Mouse (Mus musculus) lung, postnatal 0 days (tissue): ENCODE data around the gene Agpat3. TPM values are rescaled to one million over a fixed set of nuclear protein-coding genes. Genes with fewer than 3 reads are reported as not detected.

Source experiments
- ATAC-seq: fragments of 200-750 bp; cut with Nextera tagmentation; 2 replicates; pipeline ENCODE4 v1.8.0; 2017; ENCODE audit warnings: moderate library complexity
- DNase-seq: peaks from one replicate; pipeline ENCODE4 v3.0.0-alpha.2; 2016; ENCODE audit warnings: low spot score
- H3K27ac ChIP-seq: fragments of 300-500 bp; sonication (generic); 2 replicates; pipeline ENCODE4 v1.5.1; 2014; ENCODE audit warnings: antibody characterized with exemption, mild to moderate bottlenecking, low read length, mixed read lengths
- H3K27me3 ChIP-seq: fragments of 300-500 bp; sonication (generic); replicated peaks from 2 replicates; pipeline ENCODE4 v1.6.1; 2014; ENCODE audit warnings: low read length, mixed read lengths; ENCODE audit not compliant: insufficient read depth
- H3K36me3 ChIP-seq: fragments of 300-500 bp; sonication (generic); 2 replicates; pipeline ENCODE4 v1.6.1; 2014; ENCODE audit warnings: low read length, mixed read lengths; ENCODE audit not compliant: insufficient read depth
- H3K4me1 ChIP-seq: fragments of 300-500 bp; sonication (generic); 2 replicates; pipeline ENCODE4 v1.6.1; 2014; ENCODE audit warnings: antibody characterized with exemption, low read depth, low read length, mixed read lengths; ENCODE audit not compliant: insufficient read depth
- H3K4me2 ChIP-seq: fragments of 300-500 bp; sonication (generic); replicated peaks from 2 replicates; pipeline ENCODE4 v1.6.1; 2014; ENCODE audit warnings: low read depth, mild to moderate bottlenecking, low read length, moderate library complexity, mixed read lengths
- H3K4me3 ChIP-seq: fragments of 300-500 bp; sonication (generic); 2 replicates; pipeline ENCODE4 v1.5.1; 2014; ENCODE audit warnings: low read depth, low read length
- H3K9ac ChIP-seq: fragments of 300-500 bp; sonication (generic); replicated peaks from 2 replicates; pipeline ENCODE4 v1.6.1; 2014; ENCODE audit warnings: low read depth, mild to moderate bottlenecking
- H3K9me3 ChIP-seq: fragments of 300-500 bp; sonication (generic); 2 replicates; pipeline ENCODE4 v1.6.1; 2016; ENCODE audit warnings: low read length, mixed read lengths
- CTCF ChIP-seq: IDR thresholded peaks from 2 replicates; pipeline ENCODE4 v1.5.1; 2016; ENCODE audit warnings: antibody characterized with exemption, mild to moderate bottlenecking
- EP300 ChIP-seq: IDR thresholded peaks from 2 replicates; pipeline ENCODE4 v1.6.1; 2016; ENCODE audit warnings: antibody characterized with exemption, mild to moderate bottlenecking, control low read depth
- WGBS: fragments of 180-500 bp; shearing (Covaris S2); extraction: QIAGEN DNeasy Blood & Tissue Kit; methylation state at CpG from one replicate; pipeline ENCODE4 v1.1.7; 2014; 5-methylcytosine and 5-hydroxymethylcytosine counted together
- polyA plus RNA-seq: library from polyadenylated mRNA; unstranded; fragments of >200 nt; fragmentation: Nextera tagmentation; extraction: Ambion mirVana; gene quantifications from 2 replicates; pipeline ENCODE4 v1.2.1, GENCODE M21; 2015

Gene Agpat3
- polyA plus RNA-seq, 1 experiment from 2014 or later: 129 TPM

- ATAC-seq (peak; percentile 98), DNase-seq (peak; percentile 93)
- Histone ChIP-seq H3K4me1 (peaks cover 12% of the 10 kb centered on the region), H3K27me3 (no peaks in the 10 kb centered on the region), H3K4me2 (peak within 1 kb of the TSS; percentile 91), H3K4me3 (peak within 1 kb of the TSS; percentile 74), H3K27ac (peak within 1 kb of the TSS; percentile 72), H3K9me3 (no peaks in the 10 kb centered on the region), H3K36me3 (no peaks in the 10 kb centered on the region), H3K9ac (peak within 1 kb of the TSS; percentile 74)
- TF ChIP-seq EP300 (peak; percentile 21; the same call in 1 of the 2 replicates), CTCF (no peak)
- 0% methylated on average over 40 of the region's 74 CpGs for WGBS
These were observed 107.7 kb downstream of the Agpat3 start, which contains the start of gene Trappc10 for GRCm38 (mm10) chr10:78244438-78245224. Gene Trappc10, minus strand, starts transcription at chr10:78244641.

GRCm38 (mm10) chr10:78244058-78244437 is 108.2 kb downstream of the Agpat3 start:
- H3K27ac ChIP-seq: peak overlapping the region; percentile 72
- peak overlapping the region; percentile 74 for H3K9ac ChIP-seq
- H3K4me3 ChIP-seq: peak overlapping the region; percentile 74
- TF ChIP-seq EP300 (no peak), CTCF (no peak)
- H3K4me1 ChIP-seq: peaks cover 12% of the 10 kb centered on the region
- WGBS: 0% methylated on average over 20 of the region's 33 CpGs
- ATAC-seq (peak; percentile 59), DNase-seq (peak; percentile 52)
- H3K4me2 ChIP-seq: peak overlapping the region; percentile 91
- no peaks in the 10 kb centered on the region for H3K27me3 ChIP-seq
- H3K36me3 ChIP-seq: no peaks in the 10 kb centered on the region
- no peaks in the 10 kb centered on the region for H3K9me3 ChIP-seq

GRCm38 (mm10) chr10:78238926-78239325 is 113.4 kb downstream of the Agpat3 start:
- Histone ChIP-seq H3K4me1 (peaks cover 7% of the 10 kb centered on the region), H3K9ac (no peak overlapping the region), H3K9me3 (no peaks in the 10 kb centered on the region), H3K27ac (no peak overlapping the region), H3K27me3 (no peaks in the 10 kb centered on the region), H3K36me3 (no peaks in the 10 kb centered on the region), H3K4me2 (no peak overlapping the region), H3K4me3 (no peak overlapping the region)
- ATAC-seq: no peak
- 48% methylated on average over 6 of the region's 6 CpGs for WGBS
- DNase-seq: no peak
- TF ChIP-seq CTCF (no peak), EP300 (no peak)

GRCm38 (mm10) chr10:78238297-78238696 is 114.0 kb downstream of the Agpat3 start:
- TF ChIP-seq EP300 (no peak), CTCF (no peak)
- Histone ChIP-seq H3K4me1 (peaks cover 3% of the 10 kb centered on the region; the same call in 1 of the 2 replicates), H3K4me2 (no peak overlapping the region), H3K27me3 (no peaks in the 10 kb centered on the region), H3K4me3 (no peak overlapping the region), H3K9ac (no peak overlapping the region), H3K27ac (no peak overlapping the region), H3K9me3 (no peaks in the 10 kb centered on the region), H3K36me3 (no peaks in the 10 kb centered on the region)
- DNase-seq (no peak), ATAC-seq (no peak)
- WGBS: 87% methylated on average over 5 of the region's 5 CpGs

- H3K27ac ChIP-seq: no peak overlapping the region
- H3K4me2 ChIP-seq: no peak overlapping the region
- no peak overlapping the region for H3K4me3 ChIP-seq
- H3K4me1 ChIP-seq: no peaks in the 10 kb centered on the region; the same call in 1 of the 2 replicates
- no peaks in the 10 kb centered on the region for H3K9me3 ChIP-seq
- DNase-seq (no peak), ATAC-seq (no peak)
- H3K36me3 ChIP-seq: no peaks in the 10 kb centered on the region
- TF ChIP-seq CTCF (no peak), EP300 (no peak)
- H3K27me3 ChIP-seq: no peaks in the 10 kb centered on the region
- WGBS: 70% methylated on average over 6 of the region's 6 CpGs
- no peak overlapping the region for H3K9ac ChIP-seq
These were observed 114.5 kb downstream of the Agpat3 start for GRCm38 (mm10) chr10:78237809-78238208.

GRCm38 (mm10) chr10:78236885-78237629 is 115.2 kb downstream of the Agpat3 start:
- WGBS: 56% methylated on average over 8 of the region's 8 CpGs
- no peak for DNase-seq
- no peaks in the 10 kb centered on the region for H3K4me1 ChIP-seq
- ATAC-seq: no peak
- H3K9ac ChIP-seq: no peak overlapping the region
- H3K4me2 ChIP-seq: no peak overlapping the region
- H3K27ac ChIP-seq: no peak overlapping the region
- no peak overlapping the region for H3K4me3 ChIP-seq
- H3K27me3 ChIP-seq: no peaks in the 10 kb centered on the region
- H3K36me3 ChIP-seq: no peaks in the 10 kb centered on the region
- no peak for TF ChIP-seq CTCF
- no peaks in the 10 kb centered on the region for H3K9me3 ChIP-seq
